Mouse (Mus musculus) small intestine, adult 2 months (tissue): ENCODE measurements around the gene Hephl1. TPM values are rescaled to one million over a fixed set of nuclear protein-coding genes. Genes with fewer than 3 reads are reported as not detected.

Source experiments
- H3K27ac ChIP-seq: fragments of 200-500 bp; 2 replicates; pipeline ENCODE4 v1.5.1; 2012; ENCODE audit warnings: low read depth, low read length, control low read depth, inconsistent platforms; ENCODE audit not compliant: insufficient read depth
- H3K27me3 ChIP-seq: fragments of 200-500 bp; 2 replicates; pipeline ENCODE4 v1.6.1; 2012; ENCODE audit warnings: mild to moderate bottlenecking, moderate library complexity, low read length, inconsistent platforms; ENCODE audit not compliant: control insufficient read depth, insufficient read depth
- H3K36me3 ChIP-seq: fragments of 200-500 bp; 2 replicates; pipeline ENCODE4 v1.6.1; 2012; ENCODE audit warnings: mild to moderate bottlenecking, low read length, control low read depth, inconsistent platforms; ENCODE audit not compliant: control insufficient read depth, insufficient read depth
- H3K4me1 ChIP-seq: fragments of 200-500 bp; 2 replicates; pipeline ENCODE4 v1.6.1; 2012; ENCODE audit warnings: low read length, inconsistent platforms, mixed read lengths; ENCODE audit not compliant: control insufficient read depth, insufficient read depth, insufficient read length
- H3K4me3 ChIP-seq: fragments of 200-500 bp; 2 replicates; pipeline ENCODE4 v1.5.1; 2012; ENCODE audit warnings: low read depth, mild to moderate bottlenecking, control low read depth, inconsistent platforms, low read length, moderate library complexity
- CTCF ChIP-seq: fragments of 200-500 bp; IDR thresholded peaks from 2 replicates; pipeline ENCODE4 v1.5.1; 2012; ENCODE audit warnings: low read depth, mild to moderate bottlenecking, control low read depth, inconsistent platforms, low read length, moderate library complexity, mixed read lengths; ENCODE audit not compliant: insufficient replicate concordance, insufficient read length; ENCODE audit errors: extremely low read depth
- POLR2A ChIP-seq: fragments of 200-500 bp; IDR thresholded peaks from 2 replicates; pipeline ENCODE4 v1.6.1; 2012; ENCODE audit warnings: low read depth, mild to moderate bottlenecking, control low read depth, inconsistent platforms, low read length, moderate library complexity
- WGBS: fragments of 180-500 bp; shearing (Covaris S2); methylation state at CpG from one replicate; pipeline ENCODE4 v1.1.7; 2018; 5-methylcytosine and 5-hydroxymethylcytosine counted together
- polyA plus RNA-seq: library from polyadenylated mRNA; depleted of rRNA; stranded (reverse); fragments of >200 nt; gene quantifications from 2 replicates; pipeline ENCODE4 v1.2.3, GENCODE M21; 2012

Hephl1 gene
- polyA plus RNA-seq, 1 experiment, result 0.04 TPM

DNA sequence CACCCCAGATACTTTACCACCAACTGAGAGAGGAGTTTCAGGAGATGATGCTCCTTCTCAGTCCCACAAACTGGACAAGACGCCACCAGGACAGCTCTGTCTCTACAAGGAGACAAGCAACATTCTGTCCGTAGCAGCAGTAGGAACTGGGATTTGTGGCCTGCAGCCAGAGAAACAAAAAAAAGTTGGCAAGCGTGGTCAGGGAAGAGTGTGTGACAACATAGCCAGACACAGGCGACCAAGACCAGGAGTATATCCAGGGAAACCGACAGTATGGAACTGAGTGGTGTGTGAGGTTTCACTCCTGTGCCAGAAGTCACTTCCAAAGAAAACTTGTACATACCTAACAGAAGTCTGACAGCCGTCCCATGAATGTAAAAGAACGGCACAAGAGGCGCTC lies 81.1 kb downstream of the Hephl1 start:
- Histone ChIP-seq H3K4me3 (no peak overlapping the region), H3K36me3 (peaks cover 11% of the 10 kb centered on the region), H3K27me3 (no peaks in the 10 kb centered on the region), H3K27ac (no peak overlapping the region), H3K4me1 (peaks cover 9% of the 10 kb centered on the region)
- no peak for TF ChIP-seq POLR2A
- no peak for TF ChIP-seq CTCF
- 72% methylated on average over 8 of the region's 8 CpGs for WGBS

DNA sequence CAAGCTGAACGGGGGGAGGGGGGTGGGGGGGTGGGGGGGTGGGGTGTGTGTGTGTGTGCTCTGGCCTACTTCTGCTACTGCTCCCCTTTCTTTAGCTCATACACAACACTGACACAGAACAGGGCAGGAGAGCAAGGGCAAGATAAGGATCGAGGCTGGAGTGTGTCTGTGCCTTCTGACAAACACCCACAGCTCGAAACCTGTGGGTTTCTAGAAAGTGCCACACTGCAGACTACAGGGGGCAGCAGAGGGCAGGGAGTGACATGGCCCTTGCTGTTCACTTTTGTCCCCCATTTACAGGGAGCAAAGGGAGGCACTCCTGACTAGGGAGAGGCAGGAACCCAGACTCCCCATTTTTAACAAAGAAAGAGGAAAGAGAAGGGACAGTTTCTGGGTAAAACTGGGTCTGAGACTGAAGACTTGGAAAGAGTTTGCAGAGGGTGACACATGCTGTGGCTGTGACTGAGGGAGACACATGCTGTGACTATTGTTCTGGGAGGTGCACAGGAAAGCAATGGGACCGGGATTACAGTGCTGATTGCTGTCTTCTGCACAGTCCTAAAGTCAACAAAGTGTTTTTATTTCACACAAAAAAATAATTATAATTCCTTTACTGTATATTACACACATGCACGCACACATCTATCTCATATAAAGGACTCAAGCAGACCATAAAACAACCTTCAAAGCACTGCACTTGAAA lies 82.7 kb downstream of the Hephl1 start:
- Histone ChIP-seq H3K4me1 (peaks cover 3% of the 10 kb centered on the region; the same call in 1 of the 2 replicates), H3K4me3 (no peak overlapping the region), H3K27ac (no peak overlapping the region), H3K27me3 (no peaks in the 10 kb centered on the region), H3K36me3 (peaks cover 11% of the 10 kb centered on the region)
- 60% methylated on average over 5 of the region's 5 CpGs for WGBS
- TF ChIP-seq POLR2A (no peak), CTCF (peak; percentile 80; the same call in 1 of the 2 replicates)

DNA sequence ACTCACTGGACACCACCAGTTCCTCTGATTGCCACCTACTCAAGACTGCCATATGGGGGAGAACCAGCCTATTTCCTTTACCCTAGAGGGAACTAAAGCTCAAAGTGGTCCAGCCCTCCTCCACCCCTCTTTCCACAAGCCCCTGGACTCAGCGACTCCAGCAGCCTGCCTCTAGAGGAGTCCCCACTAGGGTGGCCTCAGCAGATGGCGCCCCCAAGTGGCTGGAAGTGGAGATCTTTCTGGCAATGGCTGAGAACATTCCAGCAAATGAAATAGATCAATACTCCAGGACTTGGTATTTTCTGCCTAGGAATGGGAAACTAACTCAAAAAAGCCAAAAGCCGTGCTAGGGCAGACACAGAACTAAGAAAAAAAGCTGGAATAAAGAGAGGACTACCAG lies 84.2 kb downstream of the Hephl1 start:
- H3K4me3 ChIP-seq, result no peak overlapping the region
- 65% methylated on average over 3 of the region's 3 CpGs for WGBS
- H3K27me3 ChIP-seq, result no peaks in the 10 kb centered on the region
- no peak overlapping the region for H3K27ac ChIP-seq
- peaks cover 8% of the 10 kb centered on the region for H3K36me3 ChIP-seq
- TF ChIP-seq CTCF (peak; percentile 38; the same call in 1 of the 2 replicates), POLR2A (no peak)
- no peaks in the 10 kb centered on the region; the same call in 1 of the 2 replicates for H3K4me1 ChIP-seq

DNA sequence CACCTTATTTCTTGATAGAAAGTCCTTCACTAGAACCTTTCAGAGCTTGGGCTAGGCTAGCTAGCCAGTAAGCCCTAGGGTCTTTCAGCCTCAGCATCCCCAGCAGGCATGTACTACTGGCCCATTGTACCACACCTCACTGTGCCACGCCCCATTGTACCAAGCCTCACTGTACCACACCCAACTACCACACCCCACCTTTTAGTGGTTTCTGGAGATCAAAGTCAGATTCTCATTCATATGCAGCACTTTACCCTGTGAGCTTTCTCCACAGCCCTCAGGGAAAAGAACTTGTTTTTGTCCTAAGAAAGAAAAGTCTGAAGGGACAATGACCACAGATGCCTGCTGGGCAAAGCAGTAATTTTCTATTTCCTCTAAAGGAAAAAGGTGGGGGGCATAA lies 88.9 kb downstream of the Hephl1 start:
- Histone ChIP-seq H3K4me3 (no peak overlapping the region), H3K4me1 (peaks cover 9% of the 10 kb centered on the region), H3K27me3 (no peaks in the 10 kb centered on the region), H3K36me3 (peaks cover 16% of the 10 kb centered on the region), H3K27ac (no peak overlapping the region)
- TF ChIP-seq POLR2A (no peak), CTCF (no peak)
- 73% methylated on average over 1 of the region's 1 CpGs for WGBS

DNA sequence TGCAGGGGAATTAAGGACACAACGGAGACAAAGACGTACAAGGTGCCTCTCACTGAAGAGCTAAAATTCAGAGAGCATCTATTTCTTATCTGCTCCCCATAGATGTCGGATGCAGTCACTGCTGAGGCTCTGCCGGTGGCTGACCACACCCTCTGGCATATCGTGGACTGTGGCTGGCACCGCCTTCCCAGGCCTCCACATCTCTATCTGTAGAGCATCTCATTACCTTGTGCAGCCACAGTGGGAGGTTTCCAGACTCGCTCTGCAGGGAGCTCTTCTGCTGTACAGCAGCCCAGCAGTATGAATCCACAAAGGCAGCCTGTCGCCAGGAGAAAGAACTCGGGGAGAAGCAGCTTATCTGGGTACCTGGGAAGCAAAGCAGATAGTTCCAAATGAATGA lies 90.8 kb downstream of the Hephl1 start:
- Histone ChIP-seq H3K36me3 (peaks cover 16% of the 10 kb centered on the region), H3K4me1 (peaks cover 15% of the 10 kb centered on the region), H3K27me3 (no peaks in the 10 kb centered on the region), H3K27ac (no peak overlapping the region), H3K4me3 (no peak overlapping the region)
- WGBS, result 78% methylated on average over 9 of the region's 9 CpGs
- TF ChIP-seq CTCF (no peak), POLR2A (no peak)

DNA sequence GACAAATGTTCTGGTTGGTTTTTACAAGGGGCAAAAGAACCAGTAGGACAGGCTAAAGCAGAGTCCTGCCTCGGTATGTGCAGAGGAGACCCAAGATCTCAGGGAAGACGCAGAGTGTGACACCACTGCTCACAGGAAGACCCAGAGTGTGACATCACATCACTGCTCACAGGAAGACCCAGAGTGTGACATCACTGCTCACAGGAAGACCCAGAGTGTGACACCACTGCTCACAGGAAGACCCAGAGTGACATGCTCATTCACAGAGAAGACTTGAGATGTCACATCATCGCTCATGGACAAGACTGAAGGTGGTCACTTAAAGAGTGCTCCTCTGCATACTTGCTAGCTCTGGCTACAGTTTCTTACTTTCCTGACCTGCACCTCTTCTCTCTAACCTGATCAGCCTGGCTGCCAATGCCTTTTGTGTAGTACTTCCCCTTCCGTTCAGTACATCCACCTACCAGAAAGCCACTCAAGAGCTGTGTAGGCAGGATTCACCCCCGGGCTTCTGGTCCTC lies 91.3 kb downstream of the Hephl1 start:
- no peak for TF ChIP-seq POLR2A
- TF ChIP-seq CTCF, result no peak
- no peak overlapping the region for H3K4me3 ChIP-seq
- peaks cover 16% of the 10 kb centered on the region for H3K36me3 ChIP-seq
- H3K4me1 ChIP-seq, result peaks cover 15% of the 10 kb centered on the region
- H3K27ac ChIP-seq, result no peak overlapping the region
- no peaks in the 10 kb centered on the region for H3K27me3 ChIP-seq
- WGBS, result 91% methylated on average over 5 of the region's 5 CpGs

DNA sequence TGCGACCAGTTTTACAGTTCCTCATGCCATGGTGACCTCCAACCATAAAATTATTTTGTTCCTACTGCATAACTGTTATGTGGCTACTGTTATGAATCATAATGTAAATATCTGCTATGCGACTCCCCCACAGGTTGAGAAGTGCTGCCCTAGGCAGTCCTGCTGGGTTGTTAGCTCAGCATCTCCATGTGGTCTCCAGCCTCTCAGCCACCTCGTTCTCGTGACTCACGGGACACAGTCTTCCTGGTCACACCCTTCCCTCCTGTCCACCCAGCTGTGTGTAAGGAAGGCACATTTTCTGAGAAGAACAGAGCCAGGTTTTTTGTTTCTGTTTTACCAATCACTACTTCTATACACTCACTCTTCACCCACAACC lies 93.2 kb downstream of the Hephl1 start:
- WGBS, result 51% methylated on average over 5 of the region's 5 CpGs
- Histone ChIP-seq H3K4me1 (peaks cover 15% of the 10 kb centered on the region), H3K4me3 (no peak overlapping the region), H3K36me3 (peaks cover 16% of the 10 kb centered on the region), H3K27ac (peak overlapping the region; percentile 81), H3K27me3 (no peaks in the 10 kb centered on the region)
- TF ChIP-seq POLR2A, result no peak
- TF ChIP-seq CTCF, result no peak
